Mouse (Mus musculus): Measurements from ENCODE around the gene Vmn1r71.
"Not testable (repeated sequence)": the region's sequence is repeated elsewhere in the genome, so short reads cannot be mapped to it uniquely, and the experiment has no call there.

The Vmn1r71 gene

GRCm38 (mm10) chr7:10754264-10754663 lies at the start of gene Vmn1r71:
Gene Vmn1r71, minus strand, starts transcription at chr7:10754364.
- no peak for DNase-seq (ENCODE audit: low spot score)

GRCm38 (mm10) chr7:10757551-10757950 lies 3.4 kb upstream of the Vmn1r71 start:
- DNase-seq (ENCODE audit: low spot score) = not testable (repeated sequence)
